Mouse (Mus musculus): Measurements from ENCODE around the gene Lhfpl3.
"Not testable (repeated sequence)": the region's sequence is repeated elsewhere in the genome, so short reads cannot be mapped to it uniquely, and the experiment has no call there.

Lhfpl3 gene

DNA sequence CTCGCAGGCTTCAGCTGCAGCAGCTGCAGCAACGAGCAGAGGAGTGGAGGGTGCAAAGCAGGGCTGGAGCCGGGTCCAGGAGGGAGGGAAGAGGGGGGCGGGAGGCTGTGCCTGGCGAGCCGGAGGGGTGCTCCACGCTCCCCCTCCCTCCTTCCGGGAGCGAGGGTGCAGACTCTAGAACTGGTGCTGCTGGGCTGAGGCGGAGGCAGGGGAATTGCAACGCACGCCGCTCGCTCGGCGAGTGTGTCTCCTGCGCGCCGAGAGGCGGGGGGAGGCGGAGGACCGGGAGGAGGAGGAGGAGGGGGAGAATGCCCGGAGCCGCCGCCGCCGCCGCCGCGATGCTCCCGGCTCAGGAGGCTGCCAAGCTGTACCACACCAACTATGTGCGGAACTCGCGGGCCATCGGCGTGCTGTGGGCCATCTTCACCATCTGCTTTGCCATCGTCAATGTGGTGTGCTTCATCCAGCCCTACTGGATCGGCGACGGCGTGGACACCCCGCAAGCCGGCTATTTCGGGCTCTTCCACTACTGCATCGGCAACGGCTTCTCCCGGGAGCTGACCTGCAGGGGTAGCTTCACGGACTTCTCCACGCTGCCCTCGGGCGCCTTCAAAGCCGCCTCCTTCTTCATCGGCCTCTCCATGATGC, at the start of gene Lhfpl3:
TSS of gene Lhfpl3 (plus strand) at position 175 of the 648 bp plus-strand sequence.
- peak; percentile 58 for DNase-seq

DNA sequence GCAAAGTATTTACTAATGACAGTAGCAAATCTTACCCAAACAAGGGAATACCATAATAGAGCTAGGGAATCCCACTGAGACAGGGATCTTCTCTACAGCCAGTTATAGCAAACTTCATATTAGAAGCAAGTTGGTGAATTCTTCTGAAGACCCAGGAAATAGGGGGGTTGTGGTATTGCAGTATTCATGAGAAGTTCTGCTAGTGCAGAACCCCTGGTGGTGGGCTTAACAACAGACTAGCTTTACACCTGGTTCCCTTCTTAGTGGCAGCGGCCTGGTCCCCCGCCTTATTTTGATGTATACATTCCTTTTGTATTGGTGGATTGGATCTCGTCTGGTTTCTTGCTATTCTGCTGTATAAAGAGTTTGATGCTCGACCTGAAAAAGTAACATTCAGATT, 39.6 kb upstream of the Lhfpl3 start:
- not testable (repeated sequence) for DNase-seq

DNA sequence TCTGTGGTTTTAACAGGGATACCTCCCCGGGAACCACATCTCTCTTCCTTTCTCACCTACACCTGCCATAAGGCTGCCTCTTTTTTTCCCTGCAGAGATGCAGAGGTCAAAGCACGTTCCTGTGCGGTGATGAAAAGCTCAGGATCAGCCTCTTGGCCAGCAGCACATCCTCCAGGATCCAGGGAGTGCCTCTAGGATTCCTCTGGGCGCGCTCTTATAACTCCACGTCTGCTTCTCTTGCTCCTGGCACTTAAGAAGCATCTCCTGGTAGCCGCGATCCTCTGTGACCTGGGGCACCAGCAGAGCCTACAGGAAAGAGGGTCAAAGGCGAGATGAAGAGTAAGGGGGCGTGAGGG, 352 bp upstream of the Lhfpl3 start:
- DNase-seq: no peak

DNA sequence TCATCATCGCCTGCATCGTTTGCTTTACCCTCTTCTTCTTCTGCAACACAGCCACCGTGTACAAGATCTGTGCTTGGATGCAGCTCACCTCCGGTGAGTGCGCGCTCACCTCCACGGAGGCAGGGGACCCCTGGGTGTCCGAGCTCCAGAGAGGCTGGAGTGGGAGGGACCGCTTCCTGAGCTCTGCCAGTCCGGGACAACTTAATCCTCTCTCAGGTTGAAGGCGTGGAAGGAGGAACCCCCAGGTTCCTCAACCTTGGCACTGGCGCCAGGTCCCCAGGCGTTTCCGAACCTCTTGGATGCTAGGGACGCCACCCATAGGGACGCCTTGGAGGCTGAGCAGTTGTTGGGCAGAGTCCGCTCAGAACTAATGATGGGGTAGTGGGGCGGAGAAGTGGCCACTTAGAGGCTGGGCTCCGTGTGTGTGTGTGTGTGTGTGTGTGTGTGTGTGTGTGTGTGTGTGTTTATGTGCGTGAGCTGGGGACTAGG, 718 bp downstream of the Lhfpl3 start:
- peak; percentile 8 for DNase-seq

DNA sequence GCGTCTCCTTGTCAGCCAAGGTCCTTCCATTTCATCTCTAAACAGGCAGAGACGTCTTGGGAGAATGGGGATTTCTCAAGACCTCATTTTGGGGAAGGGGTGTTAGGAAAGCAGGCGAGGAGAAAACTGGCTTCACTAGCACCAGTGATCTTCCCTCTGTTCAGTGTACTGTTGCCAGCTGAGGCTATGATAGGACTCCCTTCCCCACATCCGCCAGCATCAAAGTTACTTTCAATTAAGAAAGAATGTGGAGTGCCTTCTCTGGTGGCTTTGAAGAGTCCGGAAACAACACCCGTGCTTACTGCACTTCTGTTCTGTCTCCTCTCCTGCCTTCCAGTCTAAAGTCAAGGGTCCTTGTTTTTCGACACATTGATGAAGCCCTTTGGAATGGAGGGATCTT, 1.4 kb downstream of the Lhfpl3 start:
- DNase-seq: no peak

DNA sequence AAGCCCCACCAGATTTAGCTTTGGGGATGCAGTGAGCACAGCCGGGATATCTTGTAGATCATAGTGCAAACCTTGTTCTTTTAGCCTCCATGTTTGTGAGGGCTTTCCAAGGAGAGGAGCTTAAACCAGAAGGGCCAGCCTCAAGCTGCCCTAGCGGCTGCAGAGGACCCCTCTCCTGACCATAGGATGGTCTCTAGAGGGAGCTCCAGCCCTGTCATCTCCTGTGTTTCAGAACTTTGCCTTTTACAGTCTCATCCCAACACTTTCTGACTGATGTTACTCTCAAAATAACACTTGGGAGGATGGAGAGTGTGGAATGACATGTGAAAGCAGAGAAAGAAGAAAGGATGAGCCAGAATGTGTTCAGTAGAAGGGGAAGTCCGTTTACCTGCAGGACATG, 11.4 kb downstream of the Lhfpl3 start:
- DNase-seq: no peak

DNA sequence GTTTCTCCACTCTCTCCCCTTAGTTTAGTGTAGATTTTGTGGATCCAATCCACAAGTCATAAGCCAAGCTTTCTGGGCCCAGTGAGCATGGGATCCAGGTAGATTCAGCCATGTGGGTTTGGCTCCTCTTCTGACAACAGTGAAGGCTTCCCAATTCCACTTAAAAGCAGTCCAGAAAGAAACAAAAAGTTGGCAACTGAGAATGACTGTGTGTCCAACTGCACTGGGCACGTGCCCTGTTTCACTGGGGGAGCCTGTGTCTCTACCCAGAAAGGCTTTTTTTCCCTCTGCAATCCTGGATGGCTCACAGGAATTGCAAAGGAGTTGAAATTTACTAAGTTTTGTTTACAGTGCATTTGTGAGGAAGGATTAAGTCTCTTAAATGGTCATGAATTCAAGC, 24.9 kb downstream of the Lhfpl3 start:
- DNase-seq: no peak

DNA sequence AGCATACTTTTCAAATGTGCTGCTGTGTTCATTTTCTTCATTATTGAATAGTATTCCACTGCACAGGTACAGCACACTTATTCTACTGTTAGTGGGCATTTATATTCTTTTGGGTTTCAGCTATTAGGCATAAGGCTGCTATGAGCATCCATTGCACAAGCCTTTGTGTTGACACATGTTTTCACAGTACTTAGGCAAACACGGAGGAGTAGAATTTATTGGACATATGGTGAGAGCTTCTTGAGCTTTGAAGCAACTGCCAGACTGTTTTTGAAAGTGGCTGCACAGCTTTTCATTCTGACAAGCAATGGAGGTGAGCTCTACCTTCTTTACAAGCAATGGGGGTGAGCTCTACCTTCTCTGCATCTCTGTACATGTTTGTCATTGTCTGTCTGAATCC, 49.5 kb downstream of the Lhfpl3 start:
- DNase-seq: no peak

DNA sequence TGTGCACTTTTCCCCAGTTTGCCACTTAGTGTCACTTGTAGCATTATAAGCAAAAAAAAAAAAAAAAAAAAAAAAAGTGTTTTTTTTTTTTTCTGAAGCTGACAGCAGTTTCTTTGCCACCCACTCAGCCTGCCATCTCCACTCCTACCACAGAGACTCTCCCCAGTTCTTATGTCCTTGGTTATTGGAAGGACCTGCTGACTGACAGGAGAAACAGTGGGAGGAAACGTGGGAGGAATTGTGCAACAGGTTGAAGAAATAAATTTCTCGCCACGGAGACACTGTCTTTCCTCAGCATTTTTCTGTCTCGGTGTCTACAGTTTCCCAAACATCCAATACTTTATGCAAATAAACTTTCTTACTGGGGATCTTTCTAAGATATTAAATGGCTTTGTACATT, 67.6 kb downstream of the Lhfpl3 start:
- DNase-seq: no peak

DNA sequence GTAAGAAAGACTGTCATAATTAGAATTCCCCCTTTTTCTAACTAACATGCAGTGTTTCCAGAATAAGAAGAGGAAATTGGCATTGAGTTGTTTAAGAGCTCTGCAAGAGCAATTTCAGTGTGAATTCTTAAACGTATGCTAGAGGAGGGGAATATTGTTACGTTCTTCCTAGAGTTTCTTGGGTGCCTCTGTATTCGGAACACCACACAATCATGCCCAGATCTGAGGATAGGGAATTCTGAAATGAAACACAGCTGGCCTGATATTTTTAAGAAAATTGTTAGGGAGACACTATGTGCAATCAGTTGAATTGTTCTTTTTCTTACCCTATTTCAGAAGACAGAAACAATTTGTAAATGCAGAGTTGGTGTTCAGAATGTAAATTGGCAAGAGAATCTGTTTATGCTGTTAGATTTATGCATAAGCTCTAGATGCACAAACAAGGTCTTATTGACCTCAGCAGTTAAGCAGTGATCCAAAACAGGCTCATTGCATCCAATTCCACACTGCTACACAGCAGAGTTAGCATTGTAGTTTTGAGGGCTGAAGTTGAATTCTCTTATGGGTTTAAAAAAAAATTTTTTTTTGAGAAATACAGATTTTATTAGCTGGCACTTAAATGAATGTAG, 84.1 kb downstream of the Lhfpl3 start:
- no peak for DNase-seq

DNA sequence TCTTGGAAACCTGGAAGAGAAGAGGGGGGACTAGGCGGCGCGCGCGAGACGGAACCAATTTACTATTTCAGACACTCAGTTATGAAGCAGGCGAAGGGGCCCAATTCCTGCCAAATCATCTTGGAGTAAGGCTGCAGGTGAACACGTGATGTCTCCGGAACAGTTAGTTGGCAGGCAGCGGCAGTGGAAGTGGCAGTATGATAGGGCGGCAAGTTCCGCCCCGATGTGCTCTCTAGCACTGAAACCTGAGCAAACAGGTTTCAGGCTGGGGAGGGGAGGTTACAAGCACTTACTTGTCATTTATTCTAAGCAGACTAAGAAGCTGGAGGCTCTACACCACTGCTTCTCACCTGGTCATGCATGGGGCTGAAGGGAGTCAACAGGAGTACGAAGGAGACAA, 105.7 kb downstream of the Lhfpl3 start:
- DNase-seq: no peak

DNA sequence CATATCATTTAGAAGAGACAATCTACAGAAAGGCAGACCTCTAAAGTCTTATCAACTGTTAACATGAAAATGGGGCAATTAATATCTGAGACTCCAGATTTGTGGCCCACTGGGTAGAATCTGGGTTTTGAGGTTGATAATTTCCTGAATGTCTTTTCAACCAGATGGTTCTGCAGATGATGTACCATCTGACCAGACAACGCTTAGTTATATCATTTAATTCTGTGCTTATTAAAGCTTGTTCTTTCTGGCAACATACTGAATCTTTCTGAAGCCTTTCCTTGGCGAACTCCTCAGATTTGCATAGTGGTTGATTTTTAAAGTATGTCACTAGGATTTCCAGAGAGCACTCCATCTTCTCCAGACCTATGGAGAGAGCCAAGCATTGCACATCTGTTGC, 107.6 kb downstream of the Lhfpl3 start:
- DNase-seq: no peak

DNA sequence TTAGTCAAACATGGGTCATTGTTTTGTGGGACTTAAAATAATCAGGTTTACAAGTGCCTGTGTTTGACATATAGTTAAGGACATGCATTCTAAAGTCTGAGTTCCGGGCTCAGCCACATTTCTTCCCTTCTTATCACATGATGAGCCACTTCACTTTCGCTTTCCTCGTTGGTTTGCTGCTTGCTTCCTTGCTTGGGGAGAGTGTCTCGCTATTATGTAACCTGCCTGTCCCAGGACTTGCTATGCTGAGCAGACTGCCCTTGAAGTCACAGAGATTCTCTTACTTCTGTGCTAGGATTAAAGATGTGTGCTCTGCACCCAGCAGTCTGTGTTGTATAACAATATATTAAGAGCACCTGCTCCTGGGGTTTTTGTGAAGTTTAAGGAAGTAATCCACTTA, 110.6 kb downstream of the Lhfpl3 start:
- DNase-seq: no peak

DNA sequence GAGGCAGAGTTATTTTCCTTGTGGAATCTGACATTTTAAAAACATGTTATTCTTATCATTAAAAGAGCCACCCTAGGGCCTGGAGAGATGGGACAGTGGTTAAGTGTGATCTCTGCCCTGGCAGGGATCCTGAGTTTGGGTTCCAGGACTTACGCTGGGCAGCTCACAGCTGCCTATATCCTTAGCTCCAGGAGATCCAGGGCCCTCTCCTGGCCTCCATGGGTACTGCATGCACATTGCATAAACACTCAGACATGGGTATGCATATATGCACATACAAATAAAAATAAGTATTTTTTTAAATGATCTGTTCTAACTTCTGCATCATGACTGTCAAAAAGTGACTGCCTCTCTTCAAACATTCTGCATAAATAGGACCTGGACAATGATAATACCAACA, 115.5 kb downstream of the Lhfpl3 start:
- peak; percentile 30 for DNase-seq

DNA sequence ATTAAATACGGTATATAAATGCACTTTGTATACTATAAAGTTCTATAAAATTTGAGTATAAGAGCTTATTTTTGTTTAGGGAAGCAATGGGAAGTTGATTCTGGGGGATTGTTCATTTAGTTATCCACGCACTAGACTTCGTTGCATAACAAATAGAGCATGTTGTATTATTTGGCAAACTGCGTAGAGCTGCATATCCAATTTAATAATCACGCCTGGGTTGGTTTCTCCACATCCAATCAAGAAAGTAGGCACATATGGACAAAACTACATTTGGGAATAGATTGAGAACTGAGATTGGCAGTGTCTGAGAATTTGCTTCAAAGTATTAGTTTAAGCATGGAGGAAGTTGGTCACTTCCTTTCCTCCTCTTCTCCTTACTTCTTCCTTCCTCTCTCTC, 123.2 kb downstream of the Lhfpl3 start:
- DNase-seq: no peak

DNA sequence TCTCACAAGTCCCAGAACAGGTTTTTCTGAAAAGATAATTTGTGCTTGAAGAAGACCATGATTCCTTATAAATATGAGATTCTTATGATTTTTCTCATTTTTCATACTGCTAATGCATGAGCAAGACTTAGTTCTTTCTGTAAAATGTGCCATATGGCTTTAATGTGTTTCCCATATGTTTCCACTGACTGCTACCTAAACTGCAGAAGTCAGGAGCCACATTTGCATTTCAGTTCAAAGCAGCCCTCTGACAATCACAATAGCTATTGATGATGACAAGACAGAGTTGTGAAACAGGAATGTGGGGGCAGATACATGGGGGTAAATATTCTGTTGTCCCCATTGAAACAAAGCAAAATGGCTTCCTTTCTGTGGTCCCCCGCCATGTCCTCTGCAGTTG, 126.6 kb downstream of the Lhfpl3 start:
- DNase-seq: no peak

DNA sequence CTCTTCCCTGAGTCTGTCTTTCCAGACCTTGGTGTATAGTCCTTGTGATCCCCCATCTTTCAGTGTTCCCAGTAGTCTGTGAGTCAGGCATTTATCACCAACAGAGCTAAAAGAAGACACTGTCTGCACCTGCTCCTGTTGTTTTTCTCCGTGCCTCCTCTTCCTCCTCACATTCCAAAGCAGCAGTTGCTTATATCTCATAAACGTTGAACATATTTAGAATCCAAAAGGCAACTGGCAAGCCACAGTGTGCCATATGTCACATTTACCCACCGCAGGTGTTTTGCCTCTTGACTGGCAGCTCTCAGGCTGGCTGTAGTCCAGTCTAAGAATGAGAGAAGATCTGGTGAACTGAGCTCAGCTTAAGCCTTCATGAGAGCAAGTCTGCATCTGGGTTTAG, 142.5 kb downstream of the Lhfpl3 start:
- no peak for DNase-seq

DNA sequence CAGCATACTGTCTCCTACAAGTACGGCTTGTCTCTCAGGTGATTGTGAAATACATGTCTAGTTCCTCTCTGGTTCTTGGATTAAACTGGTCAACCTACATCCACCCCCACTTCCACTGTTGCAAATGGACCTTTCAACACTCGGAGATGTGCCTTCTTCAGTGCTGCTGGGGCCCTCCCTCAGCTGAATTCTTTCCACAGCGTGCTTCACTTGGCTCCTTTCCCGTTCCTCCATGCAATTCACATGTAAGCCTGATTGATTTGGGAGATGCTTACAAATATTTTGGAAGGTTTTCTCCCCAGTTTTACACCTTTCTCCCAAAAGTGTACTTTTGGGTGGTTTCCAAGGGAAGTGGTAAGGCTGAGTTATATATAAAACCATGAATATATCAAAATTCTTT, 143.6 kb downstream of the Lhfpl3 start:
- no peak for DNase-seq

DNA sequence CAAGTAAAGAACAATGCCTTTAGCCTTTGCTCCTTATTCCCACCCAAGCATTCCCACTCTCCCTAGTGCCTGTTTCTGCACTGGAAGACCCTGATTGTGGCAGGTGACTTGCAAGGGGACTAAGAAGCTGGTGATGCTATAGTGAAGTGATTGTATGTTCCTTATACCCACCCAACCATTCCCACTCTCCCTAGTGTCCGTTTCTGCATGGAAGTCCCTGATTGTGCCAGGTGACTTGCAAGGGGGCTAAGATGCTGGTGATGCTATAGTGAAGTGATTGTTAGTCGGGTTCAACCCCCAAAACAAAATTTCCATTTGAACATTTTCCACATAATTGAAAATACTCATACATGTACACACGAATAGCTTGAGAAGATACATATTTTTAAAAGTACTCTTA, 151.4 kb downstream of the Lhfpl3 start:
- no peak for DNase-seq

DNA sequence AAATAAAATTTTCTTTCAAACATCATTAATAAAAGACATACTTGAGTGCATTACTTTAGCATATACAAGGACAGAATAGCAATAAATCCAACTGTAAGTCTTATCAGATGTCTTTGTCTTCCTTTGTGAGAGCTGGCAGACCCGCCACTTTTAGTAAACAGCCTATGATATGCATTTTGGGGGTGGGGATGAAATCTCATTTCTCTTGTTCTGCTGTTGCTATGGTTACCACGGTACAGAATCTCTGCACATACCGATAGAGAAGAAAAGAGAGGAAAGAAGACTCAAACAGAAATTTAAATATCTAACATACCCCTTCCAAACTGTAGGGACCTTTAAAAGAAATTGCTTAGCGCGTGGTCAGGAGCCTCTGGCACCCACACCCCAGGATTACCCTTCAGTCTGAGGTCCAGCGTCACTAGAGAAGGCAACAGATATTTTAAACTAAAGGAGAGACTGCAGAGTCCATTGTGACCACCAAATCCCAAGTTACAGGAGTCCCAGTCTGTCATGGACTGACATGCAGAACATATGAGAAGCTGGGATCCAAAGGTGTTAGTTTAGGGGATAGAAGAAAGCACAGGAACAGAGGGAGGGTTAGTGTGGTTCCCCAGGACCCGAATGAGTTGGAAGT, 151.9 kb downstream of the Lhfpl3 start:
- DNase-seq: no peak

DNA sequence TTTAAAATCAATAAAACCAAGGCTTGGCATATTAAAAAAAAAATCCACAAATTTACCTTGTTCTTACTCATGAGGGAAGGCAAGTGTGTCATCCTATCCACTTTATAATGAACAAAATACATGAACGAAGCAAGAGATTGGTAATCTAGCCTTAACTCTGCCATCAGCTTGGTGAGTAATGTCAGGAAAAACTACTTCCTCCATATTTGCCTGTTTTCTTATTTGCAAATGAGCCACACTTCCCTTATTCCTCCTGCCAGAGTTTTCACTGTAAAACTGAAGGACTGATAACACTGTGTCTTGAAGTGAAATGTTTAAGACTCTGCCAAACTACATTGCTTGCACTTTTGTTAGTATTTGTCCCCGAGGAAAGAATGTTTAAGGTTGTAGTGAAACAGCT, 152.7 kb downstream of the Lhfpl3 start:
- DNase-seq: no peak

DNA sequence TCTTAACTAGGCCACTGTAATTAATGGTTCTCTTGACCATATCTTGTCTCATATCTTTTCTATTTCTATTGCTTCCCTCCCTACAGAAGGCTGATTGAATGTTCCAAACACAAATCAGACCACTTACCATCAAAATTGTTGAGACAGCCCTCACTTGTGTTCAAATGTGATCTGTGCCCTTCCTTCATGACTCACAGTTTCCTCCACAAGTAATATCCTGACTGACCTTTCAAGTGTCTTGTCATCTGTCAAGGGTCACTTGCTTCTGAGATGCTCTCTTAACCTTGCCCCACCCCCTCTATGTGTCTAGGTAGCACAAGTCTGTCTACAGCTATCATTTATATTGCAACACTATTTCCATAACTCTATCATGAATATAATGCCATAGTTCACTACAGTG, 154.1 kb downstream of the Lhfpl3 start:
- DNase-seq: no peak

DNA sequence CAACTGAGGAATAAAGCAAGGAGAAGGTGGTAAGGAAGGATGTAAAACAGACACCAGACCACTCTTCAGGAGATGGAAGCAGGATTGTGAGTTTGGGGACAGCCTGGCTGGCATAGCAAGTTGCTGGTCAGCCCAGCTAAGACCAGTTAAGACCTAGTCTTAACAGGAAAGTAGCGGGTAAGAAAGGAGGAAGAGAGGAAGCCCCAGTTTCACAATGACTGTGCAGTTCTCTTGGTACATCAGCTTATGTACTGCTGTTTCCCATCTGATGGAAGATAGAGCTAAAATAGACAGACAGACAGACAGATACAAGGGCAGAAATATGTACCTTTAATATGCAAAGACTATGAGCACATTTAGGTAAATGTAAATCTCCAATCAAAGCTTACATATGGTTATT, 171.3 kb downstream of the Lhfpl3 start:
- no peak for DNase-seq

DNA sequence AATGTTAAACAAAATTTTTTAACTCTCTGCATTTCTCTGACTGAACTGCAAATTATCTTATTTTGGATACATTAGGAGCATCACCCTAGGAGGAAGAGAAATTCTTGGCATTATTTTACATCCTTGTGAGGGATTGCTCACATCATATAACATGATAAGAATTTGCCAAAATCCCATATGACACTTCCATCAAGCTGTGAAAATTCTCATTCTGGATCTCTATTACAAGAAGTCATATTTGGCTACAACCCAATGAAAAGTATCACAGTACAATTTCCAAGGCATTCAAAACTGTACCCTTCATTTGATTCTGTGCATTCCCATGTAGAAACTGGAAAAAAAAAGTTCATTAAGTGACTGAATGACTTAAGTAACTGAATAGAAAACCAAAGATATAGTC, 180.3 kb downstream of the Lhfpl3 start:
- no peak for DNase-seq

DNA sequence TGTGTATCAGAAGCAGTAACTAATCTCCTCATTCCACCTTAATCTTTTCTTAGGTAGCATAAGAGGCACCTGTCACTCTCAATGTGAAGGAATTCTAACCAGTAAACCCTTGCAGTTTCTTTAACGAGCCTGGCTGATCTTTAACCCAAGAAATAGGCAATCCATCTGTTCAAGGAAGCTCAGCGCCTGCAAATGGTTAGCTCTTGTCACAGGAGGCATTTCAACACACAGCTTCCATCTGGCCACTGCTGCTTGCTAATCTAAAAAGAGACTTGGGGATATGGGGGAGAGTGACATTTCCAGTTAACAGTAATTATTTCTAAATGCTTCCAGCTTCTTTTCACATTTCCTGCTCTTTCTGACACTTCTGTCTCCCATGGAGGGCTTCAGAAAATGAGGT, 182.9 kb downstream of the Lhfpl3 start:
- DNase-seq: no peak
